Mouse (Mus musculus) frontal cortex, adult 2 months (tissue): ENCODE results near the gene Nek6. TPM values are rescaled to one million over a fixed set of nuclear protein-coding genes. Genes with fewer than 3 reads are reported as not detected.

Source experiments
- DNase-seq, 2 experiments: peaks; one replicate each; pipeline ENCODE4 v3.0.0; 2022; ENCODE audit warnings: low spot score in 1 of 2; ENCODE audit errors: extremely low spot score in 1 of 2
- polyA plus RNA-seq: library from polyadenylated mRNA; depleted of rRNA; stranded (reverse); fragments of >200 nt; gene quantifications from 2 replicates; pipeline ENCODE4 v1.2.3, GENCODE M21; 2012; rRNA removed

Gene Nek6
- 25.8 and 25.9 TPM in 2 replicates for polyA plus RNA-seq

- DNase-seq = peak in 1 of 2 experiments; percentile 43
These were observed at the start of gene Nek6 for GRCm38 (mm10) chr2:38511487-38512307. Nek6 (plus strand) TSS chr2:38511643.

GRCm38 (mm10) chr2:38462323-38462722 is 49.1 kb upstream of the Nek6 start:
- DNase-seq = no peak

- no peak for DNase-seq
These were observed 42.6 kb upstream of the Nek6 start for GRCm38 (mm10) chr2:38468845-38469244.

- no peak for DNase-seq
These were observed 39.7 kb upstream of the Nek6 start for GRCm38 (mm10) chr2:38471745-38472144.

- no peak for DNase-seq
These were observed 38.6 kb upstream of the Nek6 start for GRCm38 (mm10) chr2:38472829-38473228.

GRCm38 (mm10) chr2:38476871-38477496 is 34.5 kb upstream of the Nek6 start:
- no peak for DNase-seq

- DNase-seq = no peak
These were observed 34.0 kb upstream of the Nek6 start for GRCm38 (mm10) chr2:38477497-38477873.

- DNase-seq = no peak
These were observed 32.8 kb upstream of the Nek6 start for GRCm38 (mm10) chr2:38478683-38479082.

- no peak for DNase-seq
These were observed 31.9 kb upstream of the Nek6 start for GRCm38 (mm10) chr2:38479541-38479940.

- peak in 1 of 2 experiments; percentile 17 for DNase-seq
These were observed 30.2 kb upstream of the Nek6 start for GRCm38 (mm10) chr2:38481166-38481778.

- no peak for DNase-seq
These were observed 29.3 kb upstream of the Nek6 start for GRCm38 (mm10) chr2:38482122-38482521.

- DNase-seq = no peak
These were observed 28.3 kb upstream of the Nek6 start for GRCm38 (mm10) chr2:38483058-38483704.

GRCm38 (mm10) chr2:38484556-38484955 is 26.9 kb upstream of the Nek6 start:
- DNase-seq = no peak

GRCm38 (mm10) chr2:38485409-38485808 is 26.0 kb upstream of the Nek6 start:
- DNase-seq = no peak

- peak in 1 of 2 experiments; percentile 30 for DNase-seq
These were observed 25.2 kb upstream of the Nek6 start for GRCm38 (mm10) chr2:38485957-38486931.

- no peak for DNase-seq
These were observed 13.8 kb upstream of the Nek6 start for GRCm38 (mm10) chr2:38497594-38497993.

- DNase-seq = no peak
These were observed 9.8 kb upstream of the Nek6 start for GRCm38 (mm10) chr2:38501606-38502005.

GRCm38 (mm10) chr2:38502123-38502522 is 9.3 kb upstream of the Nek6 start:
- DNase-seq = no peak

- DNase-seq = no peak
These were observed 8.7 kb upstream of the Nek6 start for GRCm38 (mm10) chr2:38502747-38503146.

- peak in 1 of 2 experiments; percentile 43 for DNase-seq
These were observed 7.1 kb upstream of the Nek6 start for GRCm38 (mm10) chr2:38504311-38504710.
